Mouse (Mus musculus) erythroblast, embryonic 14.5 days (primary cell): ENCODE results near the gene Defb22.

ENCODE experiments used
- GATA1 ChIP-seq: IDR thresholded peaks from 2 replicates; pipeline ENCODE4 v1.6.1; 2012; ENCODE audit warnings: low read length, inconsistent platforms, mixed read lengths
- TAL1 ChIP-seq: IDR thresholded peaks from 3 replicates; pipeline ENCODE4 v1.6.1; 2012; ENCODE audit warnings: low read length, inconsistent platforms, mixed read lengths

DNA sequence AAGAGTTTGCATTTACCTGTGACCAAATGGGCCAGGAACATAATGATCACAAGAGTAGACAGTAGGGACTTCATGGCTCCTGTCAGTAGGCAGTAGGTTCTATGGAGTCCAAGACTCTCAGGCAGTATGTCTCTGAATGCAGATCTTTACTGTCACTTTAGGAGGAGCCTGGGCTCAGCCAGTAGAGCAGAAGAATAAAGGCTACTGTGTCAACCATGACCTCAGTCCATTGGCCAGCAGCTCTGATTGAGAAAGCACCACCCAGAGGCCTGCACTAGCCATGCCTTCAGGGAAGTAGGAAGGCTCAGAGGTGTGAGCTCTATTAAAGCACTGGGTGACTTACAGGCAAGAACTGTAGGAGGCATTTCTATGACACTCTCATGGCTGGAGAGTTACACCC lies at the start of gene Defb22:
- no peak for TF ChIP-seq TAL1
- no peak for TF ChIP-seq GATA1
